Mouse (Mus musculus): ENCODE data around the gene Triap1. TPM values are rescaled to one million over a fixed set of nuclear protein-coding genes. Genes with fewer than 3 reads are reported as not detected.

Triap1 gene
- total RNA-seq, 2 experiments from 2014 or later: 16.5 to 19.4 TPM

GRCm38 (mm10) chr5:115327610-115328548 is 13.1 kb upstream of the Triap1 start:
- no peak for DNase-seq
- intact Hi-C loops (cut with DNase I): loop anchor here (1.0 kb wide), 1 partner anchor 28 kb away; the partner anchor contains the start of gene Dynll1

- no peak for DNase-seq
- intact Hi-C loops (cut with DNase I): no loop called here
These were observed 10.1 kb upstream of the Triap1 start for GRCm38 (mm10) chr5:115330955-115331354.

DNA sequence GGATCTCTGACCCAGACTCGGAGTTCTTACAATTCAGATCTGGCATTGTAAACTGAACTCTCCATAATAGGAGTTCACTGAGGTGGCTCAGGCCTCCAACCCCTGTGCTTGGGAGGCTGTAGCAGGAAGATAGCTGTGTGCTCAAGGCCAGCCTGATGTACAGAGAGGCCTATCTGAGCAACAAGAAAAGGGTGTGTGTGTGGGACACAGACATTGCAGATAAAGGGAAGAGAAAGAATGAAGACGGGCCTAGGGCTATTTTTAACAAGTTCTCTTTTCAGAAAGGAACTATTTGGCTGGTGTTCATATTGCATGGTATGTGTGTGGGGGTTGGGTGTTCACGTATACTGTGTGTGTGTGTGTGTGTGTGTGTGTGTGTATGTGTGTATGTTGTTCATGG is 7.4 kb upstream of the Triap1 start:
- DNase-seq: no peak
- intact Hi-C loops (cut with DNase I): no loop called here

GRCm38 (mm10) chr5:115340007-115340406 is 1.0 kb upstream of the Triap1 start:
- intact Hi-C loops (cut with DNase I): loop anchor here (10.0 kb wide), 1 partner anchor 155 kb away; no protein-coding TSS in a partner anchor
- no peak for DNase-seq

- intact Hi-C loops (cut with DNase I): loop anchor here (10.0 kb wide), 1 partner anchor 157 kb away; no protein-coding TSS in a partner anchor
- DNase-seq: no peak
These were observed 515 bp downstream of the Triap1 start for GRCm38 (mm10) chr5:115341314-115342165.

DNA sequence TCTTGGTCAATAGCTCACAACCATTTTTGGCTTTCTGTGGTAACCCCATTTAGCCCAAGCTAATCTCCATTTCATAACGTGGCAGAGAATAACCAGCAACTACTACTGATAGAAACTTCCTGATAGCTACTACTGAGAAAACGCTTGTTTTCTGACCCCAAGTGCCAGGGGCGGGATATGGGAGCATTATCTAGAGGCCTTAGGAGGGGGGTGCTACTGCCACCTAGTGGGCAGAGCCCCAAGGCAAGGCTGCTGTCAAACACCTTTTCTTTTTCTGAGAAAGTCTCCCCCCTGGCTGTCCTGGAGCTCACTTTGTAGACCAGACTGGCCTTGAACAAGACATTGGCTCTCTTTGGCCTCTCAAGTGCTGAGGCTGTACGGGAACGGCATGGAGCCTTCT is 6.5 kb downstream of the Triap1 start:
- intact Hi-C loops (cut with DNase I): loop anchor here (5.0 to 10.0 kb wide), 2 partner anchors 70 to 163 kb away; partner anchors contain the start of gene Coq5

GRCm38 (mm10) chr5:115348546-115349224 is 7.7 kb downstream of the Triap1 start, which contains the start of gene Cox6a1:
Gene Cox6a1, minus strand, starts transcription at chr5:115348981.
- peak; percentile 96 to 99 for DNase-seq
- intact Hi-C loops (cut with DNase I): loop anchor here (5.0 to 10.0 kb wide), 2 partner anchors 71 to 164 kb away; partner anchors contain the start of gene Coq5

More for the DNA sequence above, 6.5 kb downstream of the Triap1 start:
- DNase-seq: peak; percentile 67 to 69

DNA sequence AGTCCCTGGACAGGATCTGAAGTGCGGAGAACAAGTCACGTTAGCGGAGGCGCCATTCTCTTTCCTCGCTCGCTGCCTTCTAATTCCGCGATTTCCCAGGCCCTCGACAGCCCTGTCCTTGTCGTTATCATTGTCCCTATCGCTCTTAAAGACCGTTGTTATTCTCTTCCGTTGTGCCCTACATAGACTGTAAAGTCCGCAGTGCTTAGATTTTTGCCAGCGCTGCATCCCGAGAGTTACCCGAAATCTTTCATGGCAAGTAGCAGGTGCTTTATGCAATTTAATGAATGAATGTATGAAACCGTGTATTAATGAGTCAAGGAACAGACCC is 8.2 kb downstream of the Triap1 start:
- no peak for DNase-seq
- intact Hi-C loops (cut with DNase I): loop anchor here (5.0 to 10.0 kb wide), 2 partner anchors 72 to 164 kb away; partner anchors contain the start of gene Coq5

DNA sequence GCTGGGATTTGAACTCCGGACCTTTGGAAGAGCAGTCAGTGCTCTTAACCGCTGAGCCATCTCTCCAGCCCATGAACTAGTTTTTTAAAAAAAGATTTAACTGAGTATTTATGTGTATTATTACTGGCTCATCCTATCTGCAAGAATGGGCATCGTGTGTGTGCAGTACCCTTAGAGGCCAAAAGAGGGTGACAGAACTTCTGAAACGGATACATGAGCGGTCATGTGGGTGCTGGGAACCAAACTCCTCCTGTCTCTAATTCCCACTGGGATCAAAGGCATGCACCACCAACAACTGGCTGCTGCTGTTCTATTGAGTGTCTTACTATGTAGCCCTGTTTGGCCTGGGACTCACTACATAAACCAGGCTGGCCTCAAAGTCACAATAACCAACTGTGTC is 10.3 kb downstream of the Triap1 start:
- no peak for DNase-seq
- intact Hi-C loops (cut with DNase I): no loop called here

DNA sequence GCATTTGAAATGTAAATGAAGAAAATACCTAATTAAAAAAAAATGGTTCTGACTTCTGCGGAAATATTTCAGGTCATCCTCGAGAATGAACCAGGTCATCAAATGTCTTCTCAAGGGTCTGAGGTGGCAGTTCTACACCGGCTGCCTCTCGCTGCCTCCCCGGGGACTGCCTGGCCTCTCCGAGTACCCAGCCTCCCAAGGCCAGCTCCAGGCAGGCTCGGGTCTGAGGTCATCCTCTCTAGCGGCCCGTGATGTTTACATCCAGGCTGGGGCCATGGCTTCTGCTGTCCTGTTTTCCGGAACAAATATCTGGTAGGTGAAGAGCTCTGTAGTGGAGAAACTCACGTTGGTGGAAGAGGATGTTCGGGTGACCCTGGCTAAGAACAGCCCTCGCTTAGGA is 14.0 kb downstream of the Triap1 start:
- DNase-seq: no peak
- intact Hi-C loops (cut with DNase I): no loop called here

DNA sequence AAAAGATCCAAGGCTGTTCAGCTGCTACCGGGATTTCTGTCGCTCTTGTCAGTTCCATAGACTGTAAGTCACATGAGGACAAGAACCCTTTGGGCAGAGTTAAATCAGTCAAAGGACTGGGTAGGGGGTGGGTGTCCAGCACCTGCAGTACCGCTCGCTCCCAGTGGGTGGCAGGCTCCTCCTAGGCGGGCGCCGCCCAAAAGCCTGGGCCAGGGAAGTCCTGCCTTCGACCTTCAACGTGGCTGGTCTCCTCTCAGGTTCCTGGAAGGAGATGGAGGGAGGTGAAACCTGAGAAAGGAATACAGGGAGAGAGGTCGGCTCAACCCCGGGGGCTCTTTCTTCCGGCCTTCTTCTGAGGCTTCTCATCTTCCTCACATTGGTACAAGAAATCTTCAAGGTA is 17.8 kb downstream of the Triap1 start:
- intact Hi-C loops (cut with DNase I): loop anchor here (1.0 kb wide), 1 partner anchor 82 kb away; no protein-coding TSS in a partner anchor
- peak; percentile 79 to 81 for DNase-seq

GRCm38 (mm10) chr5:115359438-115359837 is 18.4 kb downstream of the Triap1 start:
- intact Hi-C loops (cut with DNase I): loop anchor here (1.0 kb wide), 1 partner anchor 82 kb away; no protein-coding TSS in a partner anchor
- DNase-seq: no peak

DNA sequence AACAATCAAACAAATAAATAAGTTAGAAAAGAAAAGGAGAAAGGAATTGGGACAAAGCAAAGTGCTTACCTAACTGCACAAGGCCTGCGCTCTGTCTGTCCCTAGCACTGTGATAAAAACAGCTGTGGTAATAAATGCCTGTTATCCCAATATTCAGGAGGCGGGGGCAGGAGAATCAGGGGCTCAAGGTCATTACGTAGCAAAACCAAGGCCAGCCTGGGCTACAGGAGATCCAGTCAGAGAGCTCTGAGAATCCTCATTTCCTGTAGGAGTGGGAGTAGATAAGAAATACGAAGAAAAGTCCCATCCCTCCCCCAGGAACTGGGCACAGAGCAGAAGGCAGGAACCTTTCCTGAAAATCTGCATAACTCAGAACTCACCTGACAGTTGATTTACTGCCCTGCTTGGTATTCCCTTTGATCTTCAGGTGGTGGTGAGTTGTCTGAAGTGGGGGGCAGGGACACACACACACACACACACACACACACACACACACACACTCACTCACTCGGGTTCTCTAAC is 18.9 kb downstream of the Triap1 start:
- intact Hi-C loops (cut with DNase I): loop anchor here (1.0 kb wide), 1 partner anchor 81 kb away; no protein-coding TSS in a partner anchor

GRCm38 (mm10) chr5:115362216-115362615 is 21.2 kb downstream of the Triap1 start:
- no peak for DNase-seq
- intact Hi-C loops (cut with DNase I): no loop called here

More for the DNA sequence above, 18.9 kb downstream of the Triap1 start:
- no peak for DNase-seq

- no peak for DNase-seq
- intact Hi-C loops (cut with DNase I): no loop called here
These were observed 22.0 kb downstream of the Triap1 start for GRCm38 (mm10) chr5:115362819-115363714.

DNA sequence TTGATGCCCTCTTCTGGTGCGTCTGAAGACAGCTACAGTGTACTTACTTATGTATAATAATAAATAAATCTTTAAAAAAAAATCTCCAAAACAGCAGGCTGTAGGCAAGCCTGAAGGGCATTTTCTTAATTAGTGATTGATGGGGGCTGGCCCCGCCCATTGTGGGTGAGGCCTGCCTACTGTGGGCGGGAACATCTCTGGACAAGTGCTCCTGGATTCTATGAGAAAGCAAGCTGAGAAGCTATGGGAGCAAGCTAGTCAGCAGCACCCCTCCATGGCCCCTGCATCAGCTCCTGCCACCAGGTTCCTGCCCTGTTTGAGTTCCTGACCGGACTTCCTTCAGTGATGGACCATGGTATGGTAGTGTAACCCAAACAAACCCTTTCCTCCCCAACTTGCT is 23.8 kb downstream of the Triap1 start:
- DNase-seq: no peak
- intact Hi-C loops (cut with DNase I): no loop called here

- intact Hi-C loops (cut with DNase I): no loop called here
- DNase-seq: no peak
These were observed 30.7 kb downstream of the Triap1 start for GRCm38 (mm10) chr5:115371736-115372135.

- no peak for DNase-seq
- intact Hi-C loops (cut with DNase I): no loop called here
These were observed 32.6 kb downstream of the Triap1 start for GRCm38 (mm10) chr5:115373441-115374203.
